Mouse (Mus musculus): ENCODE data around the gene Gpr143.

DNA sequence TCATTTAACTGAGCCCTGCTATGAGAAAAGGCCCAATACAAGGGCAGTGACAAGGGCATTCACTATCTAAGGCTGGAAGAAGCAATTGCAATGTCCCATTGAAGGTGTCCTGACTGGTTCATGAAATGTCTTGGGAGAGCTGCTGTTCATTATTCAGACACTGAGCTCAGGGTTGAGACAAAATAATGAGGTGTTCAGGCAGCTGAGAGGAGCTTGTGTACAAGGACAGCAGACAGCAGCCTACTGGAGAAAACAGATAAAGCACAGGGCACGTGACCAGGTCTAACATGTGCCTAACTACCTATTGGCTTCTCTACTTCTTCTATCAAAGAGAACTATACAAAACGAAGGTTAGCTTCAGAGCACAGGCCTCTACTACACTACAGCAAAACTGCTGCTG is 43.5 kb upstream of the Gpr143 start:
- no peak for TF ChIP-seq CTCF (IDR thresholded peaks at IDR 0.05; ENCODE audit: borderline replicate concordance, insufficient read depth, low read length)
- no peak for TF ChIP-seq POLR2A (IDR thresholded peaks at IDR 0.05; ENCODE audit: low read depth, low read length)

All from embryonic fibroblast, embryonic 13.5 days (primary cell).